Mouse (Mus musculus) liver, embryonic 14.5 days (tissue): ENCODE measurements at regions not wholly inside any gene's neighbourhood (a gene's known extent, or its start where the extent isn't known, plus 50 kb on each side); places are given as distances from the start of the nearest gene placed in this dataset.
A peak's percentile ranks its signal among the peaks of the same experiment; 100 is the strongest.

Source experiments
- ATAC-seq: fragments of 200-750 bp; cut with Nextera tagmentation; 2 replicates; pipeline ENCODE4 v1.8.0; 2017; ENCODE audit warnings: moderate number of reproducible peaks, mild to moderate bottlenecking, moderate library complexity; ENCODE audit not compliant: insufficient read depth
- DNase-seq, 3 experiments: peaks; one replicate each; pipeline ENCODE4 v3.0.0-alpha.2; 2012 to 2013; ENCODE audit warnings: low read depth in 3 of 3, low spot score in 3 of 3
- H3K27ac ChIP-seq: fragments of 300-500 bp; sonication (generic); 2 replicates; pipeline ENCODE4 v1.5.1; 2014; ENCODE audit warnings: moderate library complexity, mild to moderate bottlenecking, control low read depth, inconsistent platforms
- H3K27me3 ChIP-seq: fragments of 300-500 bp; sonication (generic); 2 replicates; pipeline ENCODE4 v1.6.1; 2014; ENCODE audit warnings: mild to moderate bottlenecking, low read length, moderate library complexity; ENCODE audit not compliant: control insufficient read depth, insufficient read depth
- H3K36me3 ChIP-seq: fragments of 300-500 bp; sonication (generic); replicated peaks from 2 replicates; pipeline ENCODE4 v1.6.1; 2014; ENCODE audit warnings: low read depth; ENCODE audit not compliant: control insufficient read depth, insufficient read depth
- H3K4me1 ChIP-seq, 2 experiments: fragments of 200-500 bp in 1 of 2; fragments of 300-500 bp in 1 of 2; sonication (generic) in 1 of 2; replicated peaks; 2 replicates each; pipeline ENCODE4 v1.6.1; 2012 to 2014; ENCODE audit warnings: antibody characterized with exemption in 1 of 2, inconsistent platforms in 1 of 2, low read length in 1 of 2; ENCODE audit not compliant: control insufficient read depth in 2 of 2, insufficient read depth in 2 of 2
- H3K4me2 ChIP-seq: fragments of 300-500 bp; sonication (generic); 2 replicates; pipeline ENCODE4 v1.6.1; 2014; ENCODE audit warnings: low read depth, mild to moderate bottlenecking, control low read depth, moderate library complexity
- H3K4me3 ChIP-seq, 2 experiments: fragments of 200-500 bp in 1 of 2; fragments of 300-500 bp in 1 of 2; sonication (generic) in 1 of 2; 2 replicates each; pipeline ENCODE4 v1.5.1; 2012 to 2014; ENCODE audit warnings: low read depth in 2 of 2, low read length in 2 of 2, mild to moderate bottlenecking in 2 of 2, control low read depth in 1 of 2, inconsistent platforms in 1 of 2, moderate library complexity in 1 of 2; ENCODE audit not compliant: insufficient read depth in 1 of 2
- H3K9ac ChIP-seq: fragments of 300-500 bp; sonication (generic); replicated peaks from 2 replicates; pipeline ENCODE4 v1.6.1; 2014; ENCODE audit warnings: mild to moderate bottlenecking, control low read depth, moderate library complexity
- H3K9me3 ChIP-seq: fragments of 300-500 bp; sonication (generic); 2 replicates; pipeline ENCODE4 v1.6.1; 2016; ENCODE audit warnings: low read length, mixed read lengths; ENCODE audit not compliant: control insufficient read depth
- CTCF ChIP-seq: IDR thresholded peaks from 2 replicates; pipeline ENCODE4 v1.5.1; 2016; ENCODE audit warnings: antibody characterized with exemption, low read depth, control low read depth
- EP300 ChIP-seq: IDR thresholded peaks from 2 replicates; pipeline ENCODE4 v1.6.1; 2016; ENCODE audit warnings: antibody characterized with exemption, low read depth
- WGBS: fragments of 180-500 bp; shearing (Covaris S2); extraction: QIAGEN DNeasy Blood & Tissue Kit; methylation state at CpG from one replicate; pipeline ENCODE4 v1.1.7; 2014; ENCODE audit not compliant: insufficient replicate concordance; 5-methylcytosine and 5-hydroxymethylcytosine counted together

- 58% methylated on average over 3 of the region's 3 CpGs for WGBS
- H3K27ac ChIP-seq = no peak overlapping the region
- H3K36me3 ChIP-seq = no peaks in the 10 kb centered on the region
- DNase-seq (no peak), ATAC-seq (no peak)
- H3K4me2 ChIP-seq = no peak overlapping the region
- no peaks in the 10 kb centered on the region for H3K27me3 ChIP-seq
- H3K9ac ChIP-seq = no peak overlapping the region
- peaks cover 4 to 5% of the 10 kb centered on the region in 2 experiments for H3K4me1 ChIP-seq
- H3K9me3 ChIP-seq = no peaks in the 10 kb centered on the region
- no peak overlapping the region for H3K4me3 ChIP-seq
- TF ChIP-seq CTCF = no peak
- no peak for TF ChIP-seq EP300
Observed at GRCm38 (mm10) chr9:75955082-75955481, 59.6 kb upstream of the Hmgcll1 start.

- Histone ChIP-seq H3K4me3 (no peak overlapping the region), H3K27ac (no peak overlapping the region), H3K27me3 (no peaks in the 10 kb centered on the region), H3K9me3 (no peaks in the 10 kb centered on the region), H3K4me2 (no peak overlapping the region), H3K4me1 (peaks cover 5 to 6% of the 10 kb centered on the region in 2 experiments), H3K9ac (no peak overlapping the region), H3K36me3 (no peaks in the 10 kb centered on the region)
- DNase-seq (peak in 1 of 3 experiments; percentile 10), ATAC-seq (no peak)
- no peak for TF ChIP-seq CTCF
- no peak for TF ChIP-seq EP300
Observed at GRCm38 (mm10) chr9:75956370-75956769, 58.3 kb upstream of the Hmgcll1 start.

DNA sequence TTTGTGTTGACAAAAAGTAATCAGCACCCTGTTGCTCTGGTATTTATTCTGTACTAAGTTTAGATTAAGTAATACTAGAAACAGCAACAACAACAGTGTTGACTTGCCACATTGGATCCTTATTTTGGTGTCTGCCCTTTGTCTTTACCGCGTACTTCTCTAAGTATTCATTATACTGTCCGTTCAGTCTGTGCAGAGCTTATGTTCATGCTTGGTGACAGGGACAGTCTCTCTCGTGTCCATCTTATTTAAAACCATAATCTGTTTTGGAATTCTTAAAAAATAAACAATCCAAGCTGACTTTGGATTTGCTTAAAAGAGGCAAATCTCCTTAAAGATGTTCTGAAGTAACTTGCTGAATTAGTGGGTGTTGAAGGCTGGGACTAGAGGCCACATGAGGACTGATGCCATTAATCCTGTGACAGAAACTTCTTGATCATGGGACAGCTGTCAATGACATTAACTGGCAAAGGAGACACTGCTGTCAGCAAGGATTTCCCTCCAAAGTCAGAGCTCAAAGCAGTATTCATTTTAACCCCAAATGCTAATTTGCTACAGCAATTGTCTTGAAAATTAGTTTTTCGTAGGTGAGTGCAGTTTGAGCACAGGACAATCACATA is 55.8 kb upstream of the Hmgcll1 start:
- DNase-seq = no peak
- WGBS = 76% methylated on average over 5 of the region's 5 CpGs
- H3K9ac ChIP-seq = no peak overlapping the region
- no peak for ATAC-seq
- H3K36me3 ChIP-seq = no peaks in the 10 kb centered on the region
- no peaks in the 10 kb centered on the region for H3K9me3 ChIP-seq
- TF ChIP-seq CTCF (no peak), EP300 (no peak)
- no peak overlapping the region for H3K4me2 ChIP-seq
- no peaks in the 10 kb centered on the region for H3K27me3 ChIP-seq
- peaks cover 5 to 6% of the 10 kb centered on the region in 2 experiments for H3K4me1 ChIP-seq
- H3K4me3 ChIP-seq = no peak overlapping the region
- no peak overlapping the region for H3K27ac ChIP-seq

GRCm38 (mm10) chr9:75959775-75960174 is 54.9 kb upstream of the Hmgcll1 start:
- H3K9ac ChIP-seq = no peak overlapping the region
- ATAC-seq (peak; percentile 79), DNase-seq (peak in 2 of 3 experiments; percentile 16 to 34)
- TF ChIP-seq CTCF (no peak), EP300 (0 out of 2 replicates have a peak, but pooled peaks have one; percentile 13)
- H3K4me2 ChIP-seq = no peak overlapping the region
- WGBS = 41% methylated on average over 3 of the region's 3 CpGs
- H3K36me3 ChIP-seq = no peaks in the 10 kb centered on the region
- H3K27me3 ChIP-seq = no peaks in the 10 kb centered on the region
- H3K27ac ChIP-seq = no peak overlapping the region
- H3K4me3 ChIP-seq = no peak overlapping the region
- H3K4me1 ChIP-seq = peaks cover 5 to 6% of the 10 kb centered on the region in 2 experiments
- H3K9me3 ChIP-seq = no peaks in the 10 kb centered on the region

DNA sequence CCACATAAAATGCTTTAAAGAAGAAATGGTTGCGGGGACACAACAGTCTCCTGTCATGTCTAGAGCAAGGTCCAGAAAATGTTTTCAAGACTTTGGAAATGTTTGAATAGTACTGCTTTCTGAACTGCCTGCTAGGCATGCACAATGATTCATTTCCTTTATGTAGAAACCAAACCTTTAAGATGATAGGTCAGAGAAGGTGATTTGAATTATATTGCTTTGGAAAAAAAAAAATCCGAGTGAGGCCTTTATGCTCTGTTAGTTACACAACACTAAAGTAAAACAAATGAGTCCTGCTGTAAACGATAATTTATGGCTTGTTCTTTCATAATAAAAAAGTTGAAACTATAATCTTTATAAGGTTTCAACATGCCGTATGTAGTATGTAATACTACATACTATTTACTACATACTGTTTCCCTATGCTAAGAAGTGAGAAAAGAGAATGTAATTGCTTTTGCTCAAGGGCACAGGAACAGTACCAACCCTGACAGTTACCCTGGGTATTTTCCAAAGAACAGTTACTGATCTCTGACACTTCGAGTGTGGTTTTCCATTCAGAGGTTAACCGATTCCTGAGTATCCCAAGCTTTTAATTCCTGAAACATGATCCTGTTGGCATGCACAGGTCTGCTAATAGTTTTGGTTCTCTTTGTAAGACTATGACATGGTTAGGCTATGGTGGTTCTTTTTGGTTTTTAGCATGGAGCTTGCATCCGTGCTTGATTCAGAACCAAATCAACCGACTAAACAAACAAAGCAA is 53.9 kb upstream of the Hmgcll1 start:
- no peaks in the 10 kb centered on the region for H3K36me3 ChIP-seq
- DNase-seq = no peak
- 71% methylated on average over 8 of the region's 8 CpGs for WGBS
- peaks cover 5 to 6% of the 10 kb centered on the region in 2 experiments for H3K4me1 ChIP-seq
- no peak overlapping the region for H3K27ac ChIP-seq
- H3K9ac ChIP-seq = no peak overlapping the region
- H3K9me3 ChIP-seq = no peaks in the 10 kb centered on the region
- no peak for ATAC-seq
- H3K4me2 ChIP-seq = no peak overlapping the region
- TF ChIP-seq EP300 (no peak), CTCF (no peak)
- H3K4me3 ChIP-seq = no peak overlapping the region
- no peaks in the 10 kb centered on the region for H3K27me3 ChIP-seq
